Mouse (Mus musculus): ENCODE measurements around the gene Slc31a2.

- TF ChIP-seq CTCF (IDR thresholded peaks at IDR 0.05; ENCODE audit: low read depth, low read length) (no peak), TAL1 (conservative IDR thresholded peaks at IDR 0.05; ENCODE audit: low read depth, low read length) (no peak), POLR2AphosphoS5 (IDR thresholded peaks at IDR 0.05; ENCODE audit: insufficient replicate concordance, low read depth, low read length) (no peak)
Measured at GRCm38 (mm10) chr4:62281319-62281718, 19.0 kb downstream of the Slc31a2 start.

Measured in G1E (cell line).